Mouse (Mus musculus): ENCODE measurements at regions not wholly inside any gene's neighbourhood (a gene's known extent, or its start where the extent isn't known, plus 50 kb on each side); places are given as distances from the start of the nearest gene placed in this dataset.

- Histone ChIP-seq H3K4me3 (ENCODE audit: low read depth, low read length) (no peak overlapping the region), H3K27ac (ENCODE audit: low read length) (no peak overlapping the region), H3K4me1 (ENCODE audit: insufficient read depth, low read depth, low read length) (no peaks in the 10 kb centered on the region), H3K9me3 (ENCODE audit: low read length) (no peaks in the 10 kb centered on the region), H3K27me3 (replicated peaks; ENCODE audit: insufficient read depth, low read length) (no peaks in the 10 kb centered on the region), H3K36me3 (ENCODE audit: insufficient read depth, low read length) (no peaks in the 10 kb centered on the region), H3K4me2 (replicated peaks; ENCODE audit: low read depth, low read length) (no peak overlapping the region), H3K9ac (replicated peaks; ENCODE audit: low read depth) (no peak overlapping the region)
- DNase-seq (ENCODE audit: low spot score) = no peak
- TF ChIP-seq EP300 (IDR thresholded peaks at IDR 0.05) (no peak), CTCF (IDR thresholded peaks at IDR 0.05) (no peak)
- WGBS = 78% methylated on average over 1 of the region's 1 CpGs
- no peak for ATAC-seq
Measured at GRCm38 (mm10) chrX:93048967-93049754, 237.1 kb upstream of the Arx start.

GRCm38 (mm10) chrX:93049755-93050143, 236.5 kb upstream of the Arx start:
- Histone ChIP-seq H3K4me2 (replicated peaks; ENCODE audit: low read depth, low read length) (no peak overlapping the region), H3K4me3 (ENCODE audit: low read depth, low read length) (no peak overlapping the region), H3K9ac (replicated peaks; ENCODE audit: low read depth) (no peak overlapping the region), H3K27ac (ENCODE audit: low read length) (no peak overlapping the region), H3K4me1 (ENCODE audit: insufficient read depth, low read depth, low read length) (no peaks in the 10 kb centered on the region), H3K27me3 (replicated peaks; ENCODE audit: insufficient read depth, low read length) (no peaks in the 10 kb centered on the region), H3K9me3 (ENCODE audit: low read length) (no peaks in the 10 kb centered on the region), H3K36me3 (ENCODE audit: insufficient read depth, low read length) (no peaks in the 10 kb centered on the region)
- DNase-seq (ENCODE audit: low spot score) (no peak), ATAC-seq (no peak)
- 73% methylated on average over 3 of the region's 3 CpGs for WGBS
- TF ChIP-seq EP300 (IDR thresholded peaks at IDR 0.05) (no peak), CTCF (IDR thresholded peaks at IDR 0.05) (no peak)

- TF ChIP-seq CTCF (IDR thresholded peaks at IDR 0.05) (no peak), EP300 (IDR thresholded peaks at IDR 0.05) (no peak)
- H3K9me3 ChIP-seq (ENCODE audit: low read length) = no peaks in the 10 kb centered on the region
- H3K9ac ChIP-seq (replicated peaks; ENCODE audit: low read depth) = no peak overlapping the region
- H3K36me3 ChIP-seq (ENCODE audit: insufficient read depth, low read length) = no peaks in the 10 kb centered on the region
- H3K27me3 ChIP-seq (replicated peaks; ENCODE audit: insufficient read depth, low read length) = no peaks in the 10 kb centered on the region
- no peak overlapping the region for H3K4me3 ChIP-seq (ENCODE audit: low read depth, low read length)
- ATAC-seq = no peak
- no peak for DNase-seq (ENCODE audit: low spot score)
- no peaks in the 10 kb centered on the region for H3K4me1 ChIP-seq (ENCODE audit: insufficient read depth, low read depth, low read length)
- no peak overlapping the region for H3K4me2 ChIP-seq (replicated peaks; ENCODE audit: low read depth, low read length)
- no peak overlapping the region for H3K27ac ChIP-seq (ENCODE audit: low read length)
- 74% methylated on average over 4 of the region's 4 CpGs for WGBS
Measured at GRCm38 (mm10) chrX:93059533-93059932, 226.7 kb upstream of the Arx start.

- no peaks in the 10 kb centered on the region for H3K9me3 ChIP-seq (ENCODE audit: low read length)
- H3K4me2 ChIP-seq (replicated peaks; ENCODE audit: low read depth, low read length) = no peak overlapping the region
- no peaks in the 10 kb centered on the region for H3K27me3 ChIP-seq (replicated peaks; ENCODE audit: insufficient read depth, low read length)
- TF ChIP-seq CTCF (IDR thresholded peaks at IDR 0.05) = no peak
- no peak for TF ChIP-seq EP300 (IDR thresholded peaks at IDR 0.05)
- 58% methylated on average over 7 of the region's 7 CpGs for WGBS
- H3K4me3 ChIP-seq (ENCODE audit: low read depth, low read length) = no peak overlapping the region
- no peaks in the 10 kb centered on the region for H3K4me1 ChIP-seq (ENCODE audit: insufficient read depth, low read depth, low read length)
- no peak for ATAC-seq
- no peaks in the 10 kb centered on the region for H3K36me3 ChIP-seq (ENCODE audit: insufficient read depth, low read length)
- H3K27ac ChIP-seq (ENCODE audit: low read length) = no peak overlapping the region
- no peak for DNase-seq (ENCODE audit: low spot score)
- no peak overlapping the region for H3K9ac ChIP-seq (replicated peaks; ENCODE audit: low read depth)
Measured at GRCm38 (mm10) chrX:93068884-93069283, 217.4 kb upstream of the Arx start.

GRCm38 (mm10) chrX:93069569-93070289, 216.5 kb upstream of the Arx start:
- Histone ChIP-seq H3K9me3 (ENCODE audit: low read length) (no peaks in the 10 kb centered on the region), H3K4me2 (replicated peaks; ENCODE audit: low read depth, low read length) (peak overlapping the region; percentile 34), H3K4me1 (ENCODE audit: insufficient read depth, low read depth, low read length) (no peaks in the 10 kb centered on the region), H3K4me3 (ENCODE audit: low read depth, low read length) (0 out of 2 replicates have a peak overlapping the region, but pooled peaks have one; percentile 5), H3K9ac (replicated peaks; ENCODE audit: low read depth) (no peak overlapping the region), H3K27ac (ENCODE audit: low read length) (no peak overlapping the region), H3K36me3 (ENCODE audit: insufficient read depth, low read length) (no peaks in the 10 kb centered on the region), H3K27me3 (replicated peaks; ENCODE audit: insufficient read depth, low read length) (no peaks in the 10 kb centered on the region)
- 18% methylated on average over 13 of the region's 13 CpGs for WGBS
- TF ChIP-seq EP300 (IDR thresholded peaks at IDR 0.05) = no peak
- TF ChIP-seq CTCF (IDR thresholded peaks at IDR 0.05) = peak; percentile 69
- DNase-seq (ENCODE audit: low spot score) (peak; percentile 67), ATAC-seq (no peak)

- H3K27ac ChIP-seq (ENCODE audit: low read length) = no peak overlapping the region
- DNase-seq (ENCODE audit: low spot score) (no peak), ATAC-seq (no peak)
- no peak overlapping the region for H3K4me2 ChIP-seq (replicated peaks; ENCODE audit: low read depth, low read length)
- H3K4me1 ChIP-seq (ENCODE audit: insufficient read depth, low read depth, low read length) = no peaks in the 10 kb centered on the region
- no peak overlapping the region for H3K4me3 ChIP-seq (ENCODE audit: low read depth, low read length)
- H3K27me3 ChIP-seq (replicated peaks; ENCODE audit: insufficient read depth, low read length) = no peaks in the 10 kb centered on the region
- 58% methylated on average over 5 of the region's 5 CpGs for WGBS
- H3K36me3 ChIP-seq (ENCODE audit: insufficient read depth, low read length) = no peaks in the 10 kb centered on the region
- no peak for TF ChIP-seq CTCF (IDR thresholded peaks at IDR 0.05)
- TF ChIP-seq EP300 (IDR thresholded peaks at IDR 0.05) = no peak
- H3K9ac ChIP-seq (replicated peaks; ENCODE audit: low read depth) = no peak overlapping the region
- no peaks in the 10 kb centered on the region for H3K9me3 ChIP-seq (ENCODE audit: low read length)
Measured at GRCm38 (mm10) chrX:93070290-93070611, 216.0 kb upstream of the Arx start.

All from lung, postnatal 0 days (tissue).